Comparison of ENCODE assay signal across 8 mouse cellular contexts in genomic region chr17:31384968-31385627, GRCm38 (mm10). TPM values are rescaled to one million over a fixed set of nuclear protein-coding genes. Genes with fewer than 3 reads are reported as not detected.
DNase-seq lines count a peak whose midpoint lies in the region; ATAC-seq and TF ChIP-seq lines count a peak whose summit lies in the region.

No protein-coding gene starts in this region.

- no peak overlapping the region for H3K4me3 ChIP-seq in embryonic facial prominence, embryonic 13.5 days
- no peak overlapping the region for H3K4me3 ChIP-seq in heart, embryonic 15.5 days
- no peak overlapping the region for H3K4me3 ChIP-seq in lung, postnatal 0 days (ENCODE audit: low read depth, low read length)
- no peak overlapping the region for H3K4me3 ChIP-seq in stomach, embryonic 16.5 days (replicated peaks; ENCODE audit: low read length)

- WGBS in embryonic facial prominence, embryonic 13.5 days = 12% methylated on average over 8 of the region's 8 CpGs
- 19% methylated on average over 8 of the region's 8 CpGs for WGBS in heart, embryonic 15.5 days
- 15% methylated on average over 8 of the region's 8 CpGs for WGBS in lung, postnatal 0 days
- 21% methylated on average over 8 of the region's 8 CpGs for WGBS in stomach, embryonic 16.5 days

- no peaks in the 10 kb centered on the region for H3K9me3 ChIP-seq in embryonic facial prominence, embryonic 13.5 days
- no peaks in the 10 kb centered on the region for H3K9me3 ChIP-seq in heart, embryonic 15.5 days (replicated peaks)
- H3K9me3 ChIP-seq in lung, postnatal 0 days (ENCODE audit: low read length) = no peaks in the 10 kb centered on the region
- H3K9me3 ChIP-seq in stomach, embryonic 16.5 days (replicated peaks; ENCODE audit: control insufficient read depth, low read length) = no peaks in the 10 kb centered on the region

- peak overlapping the region; percentile 87 for H3K4me2 ChIP-seq in embryonic facial prominence, embryonic 13.5 days
- peak overlapping the region; percentile 97 for H3K4me2 ChIP-seq in heart, embryonic 15.5 days
- peak overlapping the region; percentile 96; the same call in 1 of the 2 replicates for H3K4me2 ChIP-seq in lung, postnatal 0 days (replicated peaks; ENCODE audit: low read depth, low read length)
- H3K4me2 ChIP-seq in stomach, embryonic 16.5 days (ENCODE audit: low read depth, low read length) = peak overlapping the region; percentile 90; the same call in 1 of the 2 replicates

- H3K36me3 ChIP-seq in embryonic facial prominence, embryonic 13.5 days = no peaks in the 10 kb centered on the region
- no peaks in the 10 kb centered on the region for H3K36me3 ChIP-seq in heart, embryonic 15.5 days
- no peaks in the 10 kb centered on the region for H3K36me3 ChIP-seq in lung, postnatal 0 days (ENCODE audit: insufficient read depth, low read length)
- H3K36me3 ChIP-seq in stomach, embryonic 16.5 days (ENCODE audit: control insufficient read depth, insufficient read depth, low read length) = no peaks in the 10 kb centered on the region

- peaks cover 38% of the 10 kb centered on the region for H3K4me1 ChIP-seq in embryonic facial prominence, embryonic 13.5 days
- peaks cover 30% of the 10 kb centered on the region for H3K4me1 ChIP-seq in heart, embryonic 15.5 days (replicated peaks)
- H3K4me1 ChIP-seq in lung, postnatal 0 days (ENCODE audit: insufficient read depth, low read depth, low read length) = peaks cover 9% of the 10 kb centered on the region; the same call in 1 of the 2 replicates
- H3K4me1 ChIP-seq in stomach, embryonic 16.5 days (ENCODE audit: control insufficient read depth, insufficient read depth, low read length) = peaks cover 33% of the 10 kb centered on the region

- no peak for TF ChIP-seq CTCF in lung, postnatal 0 days (IDR thresholded peaks at IDR 0.05)

- peaks cover 7% of the 10 kb centered on the region; the same call in 1 of the 2 replicates for H3K27me3 ChIP-seq in embryonic facial prominence, embryonic 13.5 days
- peaks cover 36% of the 10 kb centered on the region for H3K27me3 ChIP-seq in heart, embryonic 15.5 days
- H3K27me3 ChIP-seq in lung, postnatal 0 days (replicated peaks; ENCODE audit: insufficient read depth, low read length) = no peaks in the 10 kb centered on the region
- no peaks in the 10 kb centered on the region for H3K27me3 ChIP-seq in stomach, embryonic 16.5 days (ENCODE audit: control insufficient read depth, insufficient read depth, low read length)

- H3K27ac ChIP-seq in embryonic facial prominence, embryonic 13.5 days = peak overlapping the region; percentile 55
- peak overlapping the region; percentile 58 for H3K27ac ChIP-seq in heart, embryonic 15.5 days
- 0 out of 2 replicates have a peak overlapping the region, but pooled peaks have one; percentile 43 for H3K27ac ChIP-seq in lung, postnatal 0 days (ENCODE audit: low read length)
- H3K27ac ChIP-seq in stomach, embryonic 16.5 days (ENCODE audit: low read length) = peak overlapping the region; percentile 81

- no peak overlapping the region for H3K9ac ChIP-seq in embryonic facial prominence, embryonic 13.5 days
- H3K9ac ChIP-seq in heart, embryonic 15.5 days = no peak overlapping the region
- no peak overlapping the region for H3K9ac ChIP-seq in lung, postnatal 0 days (replicated peaks; ENCODE audit: low read depth)
- H3K9ac ChIP-seq in stomach, embryonic 16.5 days (ENCODE audit: low read length) = peak overlapping the region; percentile 45; the same call in 1 of the 2 replicates

- peak; percentile 72 for DNase-seq in MN1 (ENCODE audit: low spot score)
- DNase-seq in lung, postnatal 0 days (ENCODE audit: low spot score) = peak; percentile 44
- DNase-seq in ovary, postnatal 10 days (ENCODE audit: low spot score) = no peak
- no peak for DNase-seq in spleen, postnatal 4 days (ENCODE audit: low spot score in 2 of 2)

- ATAC-seq in embryonic facial prominence, embryonic 13.5 days (ENCODE audit: insufficient number of reproducible peaks, insufficient read depth, low FRiP score, low TSS enrichment, low read depth) = no peak
- peak; percentile 47 for ATAC-seq in heart, embryonic 15.5 days (replicated peaks; ENCODE audit: insufficient number of reproducible peaks, insufficient read depth, low FRiP score, low read depth)
- ATAC-seq in lung, postnatal 0 days = peak; percentile 40
- peak; percentile 28; the same call in 1 of the 2 replicates for ATAC-seq in stomach, embryonic 16.5 days (ENCODE audit: insufficient read depth, low FRiP score)
- ATAC-seq in inflammation-experienced regulatory T-cells, adult 6 months = no peak

- TF ChIP-seq EP300 in lung, postnatal 0 days (IDR thresholded peaks at IDR 0.05) = peak; percentile 27; the same call in 1 of the 2 replicates

RNA-seq across cellular contexts. Expression of gene Pde9a, which starts 0.9 kb away (rescaled TPM):
- 21.9 and 25.1 TPM in 2 replicates for polyA plus RNA-seq in embryonic facial prominence, embryonic 13.5 days (2015; fragmentation: Nextera tagmentation; extraction: Ambion mirVana)
- 7.4 and 9.3 TPM in 2 replicates for polyA plus RNA-seq in heart, embryonic 15.5 days (2015; fragmentation: Nextera tagmentation; extraction: Ambion mirVana)
- 44.1 and 44.2 TPM in 2 replicates for polyA plus RNA-seq in lung, postnatal 0 days (2015; fragmentation: Nextera tagmentation; extraction: Ambion mirVana)
- 28.0 and 31.1 TPM in 2 replicates for polyA plus RNA-seq in stomach, embryonic 16.5 days (2015; fragmentation: Nextera tagmentation; extraction: Ambion mirVana)
- not detected for polyA plus RNA-seq in inflammation-experienced regulatory T-cells, adult 6 months (2017; shearing (Covaris generic))

Comparison
In these comparisons a context has a peak if more than half of its experiments do, and no peak if none do; other contexts are left out.
1. DNase-seq: peak in MN1 (single experiment) and lung, postnatal 0 days (single experiment); none in ovary, postnatal 10 days (single experiment) and spleen, postnatal 4 days (0 of 2).
2. ATAC-seq: peak in heart, embryonic 15.5 days (single experiment), lung, postnatal 0 days (single experiment) and stomach, embryonic 16.5 days (single experiment); none in embryonic facial prominence, embryonic 13.5 days (single experiment) and inflammation-experienced regulatory T-cells, adult 6 months (single experiment).
3. Peak in every context shown above with its lines, with median percentiles within 50 percentile points of each other: H3K27ac ChIP-seq and H3K4me2 ChIP-seq.